Mouse (Mus musculus) layer of hippocampus, adult 8-10 months (tissue): ENCODE data around the gene Tgfb3. TPM values are rescaled to one million over a fixed set of nuclear protein-coding genes. Genes with fewer than 3 reads are reported as not detected.

ENCODE experiments used
- DNase-seq, 2 experiments: peaks; one replicate each; pipeline ENCODE4 v3.0.0; 2022; ENCODE audit warnings: low spot score in 2 of 2
- total RNA-seq, 4 experiments: library from RNA; stranded (reverse); gene quantifications; 2 replicates each; pipeline ENCODE4 v1.2.4; 2022

Tgfb3 gene
- total RNA-seq, 4 experiments from 2014 or later: 13.7 to 19.9 (median 16.0) TPM

- DNase-seq: peak; percentile 85 to 92
Measured at GRCm38 (mm10) chr12:86079202-86079667, 394 bp upstream of the Tgfb3 start.

- DNase-seq: no peak
Measured at GRCm38 (mm10) chr12:86078176-86078552, 677 bp downstream of the Tgfb3 start.

GRCm38 (mm10) chr12:86077736-86078135, 1.1 kb downstream of the Tgfb3 start:
- DNase-seq: no peak

- no peak for DNase-seq
Measured at GRCm38 (mm10) chr12:86077322-86077721, 1.5 kb downstream of the Tgfb3 start.

DNA sequence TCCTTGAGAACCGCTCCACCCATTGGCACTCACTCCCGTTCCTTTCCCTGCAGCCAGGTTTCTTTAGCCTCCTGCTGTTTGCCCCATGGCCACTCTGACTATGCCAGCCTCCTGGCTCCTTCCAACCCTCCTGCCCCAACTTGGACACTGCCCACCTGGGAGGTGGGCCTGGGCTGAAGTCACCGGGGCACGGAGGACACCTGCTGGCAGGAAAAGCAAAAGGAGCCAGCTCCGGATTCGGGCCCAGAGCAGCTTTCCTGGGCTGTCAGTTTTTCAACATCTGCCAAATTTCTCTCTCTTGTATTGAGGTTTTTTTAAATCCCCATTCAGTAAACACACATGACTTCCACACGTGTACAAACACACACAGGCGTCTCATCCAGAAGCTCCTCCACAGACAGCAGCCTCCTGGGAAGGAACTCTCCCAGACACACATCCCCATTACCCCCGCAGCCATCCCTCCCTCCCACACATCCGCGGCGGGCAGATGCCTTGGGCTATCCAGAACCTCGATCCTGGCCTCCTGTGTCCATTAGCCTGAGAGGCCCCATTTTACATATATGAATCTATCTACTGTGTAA, 2.4 kb downstream of the Tgfb3 start:
- peak in 1 of 2 experiments; percentile 42 for DNase-seq

GRCm38 (mm10) chr12:86075358-86075757, 3.5 kb downstream of the Tgfb3 start:
- DNase-seq: no peak

GRCm38 (mm10) chr12:86074681-86075080, 4.2 kb downstream of the Tgfb3 start:
- peak in 1 of 2 experiments; percentile 32 for DNase-seq

- DNase-seq: peak; percentile 58 to 63
Measured at GRCm38 (mm10) chr12:86071432-86071831, 7.4 kb downstream of the Tgfb3 start.

GRCm38 (mm10) chr12:86064796-86065195, 14.0 kb downstream of the Tgfb3 start:
- no peak for DNase-seq

DNA sequence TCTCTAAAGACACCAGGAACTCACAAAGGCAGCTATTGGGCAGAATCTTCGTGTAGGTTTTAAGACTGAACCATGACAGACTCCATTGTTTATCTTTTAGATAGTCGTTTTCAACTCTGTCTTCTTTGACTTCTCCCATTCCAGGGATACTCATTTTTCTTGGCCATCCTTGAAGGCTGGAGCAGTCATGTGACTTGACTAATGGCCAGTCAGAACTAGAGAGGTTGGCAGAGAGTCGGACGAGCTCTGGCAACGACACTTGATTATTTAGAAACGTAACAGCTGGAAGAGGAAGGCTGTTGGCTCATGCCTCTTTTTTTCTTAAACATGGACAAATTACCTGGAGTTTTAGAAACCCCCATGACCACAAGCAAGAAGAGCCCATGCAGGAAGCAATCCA, 19.5 kb downstream of the Tgfb3 start:
- DNase-seq: no peak

DNA sequence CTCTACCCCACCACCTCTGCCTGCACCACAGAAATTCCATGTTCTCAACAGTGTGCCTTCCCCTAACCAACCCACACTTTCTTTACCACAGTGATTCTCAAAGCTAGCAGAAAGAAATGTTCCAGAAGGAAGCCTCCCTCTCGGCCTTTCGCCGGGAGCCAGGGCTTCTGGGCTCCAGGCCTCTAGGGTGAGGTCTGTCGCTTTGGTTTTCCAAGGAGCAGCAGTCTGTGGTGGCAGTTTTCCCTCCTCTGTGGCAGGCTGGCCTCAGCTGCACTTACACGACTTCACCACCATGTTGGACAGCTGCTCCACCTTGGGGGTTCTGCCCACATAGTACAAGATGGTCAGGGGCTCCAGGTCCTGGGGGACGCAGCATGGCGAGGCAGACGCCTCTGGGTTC, 21.3 kb downstream of the Tgfb3 start:
- DNase-seq: no peak

- DNase-seq: no peak
Measured at GRCm38 (mm10) chr12:86056976-86057375, 21.9 kb downstream of the Tgfb3 start.

DNA sequence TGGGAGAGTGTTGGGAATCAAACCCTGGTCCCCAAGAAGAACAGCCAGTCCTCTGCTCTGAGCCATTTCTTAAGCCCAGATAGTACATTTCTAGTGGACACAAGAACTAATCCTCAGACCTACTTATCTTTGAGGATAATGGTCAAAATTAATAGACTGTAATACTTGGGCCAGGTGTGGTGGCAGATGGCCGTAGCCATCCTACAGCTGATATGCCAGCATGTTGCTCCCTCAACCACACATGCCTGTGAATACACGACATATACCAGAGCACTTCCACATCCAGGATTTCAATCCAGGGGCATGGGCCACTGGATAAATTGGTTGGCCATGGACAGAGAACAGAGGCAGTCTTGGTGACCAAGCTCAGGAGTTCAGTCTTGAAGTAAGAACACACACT, 23.5 kb downstream of the Tgfb3 start:
- no peak for DNase-seq

GRCm38 (mm10) chr12:86051477-86051876, 27.4 kb downstream of the Tgfb3 start:
- DNase-seq: no peak

GRCm38 (mm10) chr12:86049813-86050212, 29.0 kb downstream of the Tgfb3 start:
- no peak for DNase-seq

DNA sequence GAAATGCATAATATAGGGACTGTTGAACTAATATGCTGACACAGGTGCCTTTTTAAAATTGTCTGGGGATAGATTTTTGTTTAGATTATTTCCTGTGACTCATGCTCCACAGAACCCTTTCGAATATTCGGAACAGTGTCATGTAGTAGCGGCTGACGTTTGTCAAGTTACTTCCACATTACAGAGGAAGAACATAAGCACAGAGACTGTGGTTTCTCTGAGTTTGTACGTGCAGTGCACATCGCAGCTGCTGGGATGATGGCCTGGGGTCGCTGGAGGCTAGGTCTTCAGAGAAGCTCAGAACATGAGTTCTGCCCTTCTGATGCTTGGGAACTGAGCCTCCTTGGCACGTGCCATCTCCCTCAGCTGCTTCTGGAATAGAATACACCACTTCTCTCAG, 31.5 kb downstream of the Tgfb3 start:
- DNase-seq: no peak

DNA sequence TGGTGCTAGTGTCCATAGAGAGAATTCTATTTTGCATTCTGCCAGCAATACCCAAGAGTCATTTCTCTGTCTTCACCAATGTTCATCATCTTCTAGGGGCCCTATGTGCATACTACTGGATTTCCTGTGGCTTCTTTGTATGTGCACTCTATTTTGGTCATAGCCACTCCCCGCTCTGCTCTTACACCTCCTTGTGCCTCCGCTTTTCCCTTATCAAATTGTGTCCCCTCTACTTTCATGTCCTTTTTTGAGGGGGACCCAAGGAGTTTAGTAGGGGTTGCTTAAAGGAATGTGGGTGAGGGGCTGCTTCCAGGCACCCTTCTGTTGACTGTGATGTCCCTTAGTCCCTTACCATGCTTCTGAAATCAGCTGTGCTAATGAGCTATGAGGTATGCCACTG, 32.1 kb downstream of the Tgfb3 start:
- DNase-seq: no peak

GRCm38 (mm10) chr12:86046141-86046540, 32.7 kb downstream of the Tgfb3 start:
- DNase-seq: no peak

- DNase-seq: no peak
Measured at GRCm38 (mm10) chr12:86039751-86040150, 39.1 kb downstream of the Tgfb3 start.

DNA sequence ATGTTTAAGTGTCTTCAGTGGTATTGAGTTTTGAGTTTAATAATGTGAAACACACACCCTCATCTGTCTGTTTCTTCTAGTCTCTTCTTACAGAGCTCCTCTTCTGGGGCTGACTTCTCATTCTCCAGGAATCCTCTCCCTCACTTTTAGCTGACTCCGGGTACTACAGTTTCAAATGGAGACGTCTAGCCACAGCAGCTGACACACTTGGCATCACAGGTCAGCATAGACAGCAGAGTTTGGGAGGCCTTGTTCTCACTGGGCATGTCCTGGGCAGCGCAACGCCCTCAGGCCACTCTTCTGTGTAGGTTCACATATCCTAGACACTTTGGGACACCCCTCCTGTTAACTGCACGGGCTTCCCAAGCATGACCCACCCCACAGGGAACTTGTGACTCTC, 39.8 kb downstream of the Tgfb3 start:
- DNase-seq: no peak

DNA sequence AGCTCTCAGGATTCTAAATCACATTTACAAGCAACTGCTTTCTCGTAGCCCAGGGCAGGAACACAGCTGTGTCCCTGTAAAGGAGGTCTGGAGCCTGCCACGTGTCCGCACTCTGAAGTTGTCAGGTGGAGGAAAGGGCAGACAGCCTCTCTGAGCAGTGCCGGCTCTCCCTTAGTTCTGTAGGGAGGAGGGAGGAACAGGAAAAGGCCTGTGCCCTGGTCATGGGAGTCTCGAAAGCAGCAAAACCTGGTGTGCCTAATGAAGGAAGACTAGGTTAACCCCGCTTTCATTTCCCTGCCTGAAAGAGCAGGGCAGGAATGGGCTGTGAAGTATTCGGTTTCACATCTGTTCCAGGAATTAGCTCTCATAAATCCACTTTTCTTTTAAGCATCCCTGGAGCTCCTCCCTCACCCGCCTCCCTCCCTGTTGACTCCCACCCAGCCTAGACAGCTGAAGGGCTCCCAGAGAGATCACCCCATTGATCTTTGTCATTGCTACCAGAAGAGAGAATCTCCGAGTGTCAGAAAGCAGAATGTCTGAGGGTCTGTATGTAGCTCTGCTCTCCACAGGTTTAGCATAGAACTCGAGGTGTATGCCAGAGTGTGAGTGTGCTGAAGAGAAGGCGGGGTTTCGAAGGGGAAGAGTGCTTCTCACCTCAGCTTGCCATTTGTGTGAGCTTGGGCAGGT, 41.5 kb downstream of the Tgfb3 start:
- DNase-seq: no peak

GRCm38 (mm10) chr12:86036368-86037166, 42.3 kb downstream of the Tgfb3 start:
- no peak for DNase-seq
